Mouse (Mus musculus) colon, adult 2 months (tissue): ENCODE measurements around the gene Sh3d21. TPM values are rescaled to one million over a fixed set of nuclear protein-coding genes. Genes with fewer than 3 reads are reported as not detected.

Experiments used
- polyA plus RNA-seq: library from polyadenylated mRNA; depleted of rRNA; stranded (reverse); fragments of >200 nt; gene quantifications from 2 replicates; pipeline ENCODE4 v1.2.3, GENCODE M21; 2012; rRNA removed

Gene Sh3d21
- 19.7 and 25.5 TPM in 2 replicates for polyA plus RNA-seq

DNA sequence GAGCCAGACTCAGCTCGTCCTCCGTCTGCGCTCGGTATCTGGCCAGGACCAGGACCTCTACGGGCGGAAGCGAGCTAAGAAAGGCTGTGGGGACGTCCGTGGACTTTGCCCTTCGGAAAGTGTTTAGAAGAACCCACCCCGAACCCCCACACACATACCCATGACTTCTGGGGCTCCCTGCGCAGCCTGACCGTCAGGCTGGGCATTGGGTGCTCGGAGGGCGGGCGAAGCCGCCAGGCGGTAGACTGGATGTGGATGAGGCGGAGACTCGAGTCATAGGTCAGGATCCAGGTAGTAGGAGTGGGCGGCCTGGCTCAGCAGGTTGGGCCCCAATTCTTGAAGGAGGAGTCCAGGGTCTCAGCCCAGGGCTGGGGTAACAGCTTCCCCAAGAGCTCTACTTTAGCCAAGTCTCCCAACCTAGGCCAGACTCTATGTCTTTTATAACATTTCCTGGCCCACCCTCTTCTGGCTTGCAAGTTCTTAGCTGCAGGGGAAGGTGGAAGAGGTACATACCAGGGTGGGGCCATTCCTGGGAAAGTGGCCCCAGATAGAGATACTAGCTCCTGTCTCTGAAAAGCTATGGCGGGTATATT is at the start of gene Sh3d21:
Gene Sh3d21 (minus strand): TSS at position 425 of the 593 bp plus-strand sequence.

DNA sequence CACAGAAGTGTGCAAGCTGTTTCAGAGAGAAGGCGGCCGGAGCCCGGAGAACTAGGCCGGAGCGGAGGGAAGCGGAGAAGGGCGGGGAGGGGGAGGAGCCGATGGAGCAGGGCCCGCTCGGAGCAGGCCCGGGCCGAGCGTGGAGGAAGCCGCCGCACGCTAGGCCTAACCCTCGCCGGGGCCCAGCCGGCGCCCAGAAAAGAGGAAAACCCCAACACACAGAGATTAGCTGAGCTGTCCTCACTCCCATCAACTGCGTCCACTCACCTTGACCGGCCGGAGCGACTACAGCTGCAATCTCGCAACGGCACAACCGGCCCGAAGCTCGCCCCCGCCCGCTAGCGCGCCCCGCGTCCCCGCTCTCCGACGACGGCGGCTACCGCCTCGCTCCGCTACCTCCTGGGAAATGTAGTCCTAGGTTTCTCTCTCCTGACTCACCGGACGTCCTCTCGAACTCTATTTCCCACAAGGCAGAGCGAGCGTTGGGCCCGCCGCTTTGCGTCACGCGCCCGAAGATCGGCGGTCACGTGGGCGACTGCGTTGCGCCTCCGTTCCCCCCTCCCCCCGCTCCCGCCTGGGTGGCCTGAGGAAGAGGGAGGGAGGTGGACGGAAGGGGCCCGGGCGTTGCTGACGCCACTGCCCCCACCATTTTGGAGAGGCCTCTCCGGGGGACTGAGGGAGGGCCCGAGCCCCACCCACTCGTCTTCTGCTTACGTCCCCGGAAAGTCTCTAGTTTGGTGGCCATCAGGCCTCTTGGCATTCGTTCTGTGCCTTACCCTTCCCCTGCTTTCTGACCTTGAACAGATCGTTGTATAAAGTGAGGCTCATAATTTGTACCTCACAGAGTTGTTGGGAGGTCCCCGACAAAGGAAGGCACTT is 39.3 kb upstream of the Sh3d21 start, which contains the start of gene Thrap3:
Gene Thrap3 (minus strand): TSS at position 458 of the 879 bp plus-strand sequence.

DNA sequence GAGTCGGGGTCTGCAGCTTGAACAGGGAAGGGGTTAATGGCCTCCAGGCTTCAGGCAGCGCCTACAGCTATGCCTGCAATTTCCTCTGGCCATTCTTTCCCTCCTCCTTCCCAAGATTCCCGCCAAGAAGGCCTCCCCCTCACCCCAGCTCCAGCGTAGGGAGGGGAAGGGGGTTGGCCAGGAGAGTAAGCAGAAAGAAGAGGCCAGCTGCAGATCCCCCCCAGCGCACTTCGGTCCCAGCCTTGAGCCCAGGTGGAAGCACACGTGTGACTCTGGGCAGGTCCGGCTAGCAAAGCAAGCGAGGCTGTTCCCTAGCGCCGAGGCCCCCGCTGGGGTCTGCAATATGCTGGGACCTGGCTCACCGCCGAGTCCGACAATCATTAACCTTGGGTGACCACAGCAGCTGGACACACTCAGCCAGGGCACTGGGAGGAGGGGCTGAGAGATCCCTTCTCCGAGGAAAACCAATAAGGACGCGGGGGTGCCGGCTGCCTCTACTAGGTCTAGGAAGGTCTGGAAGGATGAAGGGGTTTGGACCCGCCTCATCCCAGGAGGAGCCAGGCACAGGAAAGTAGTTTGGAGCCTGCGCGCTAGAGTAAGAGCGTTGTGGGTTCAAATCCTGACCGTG is 15.6 kb downstream of the Sh3d21 start, which contains the start of gene Eva1b:
Gene Eva1b (plus strand): TSS at position 212 of the 628 bp plus-strand sequence.

DNA sequence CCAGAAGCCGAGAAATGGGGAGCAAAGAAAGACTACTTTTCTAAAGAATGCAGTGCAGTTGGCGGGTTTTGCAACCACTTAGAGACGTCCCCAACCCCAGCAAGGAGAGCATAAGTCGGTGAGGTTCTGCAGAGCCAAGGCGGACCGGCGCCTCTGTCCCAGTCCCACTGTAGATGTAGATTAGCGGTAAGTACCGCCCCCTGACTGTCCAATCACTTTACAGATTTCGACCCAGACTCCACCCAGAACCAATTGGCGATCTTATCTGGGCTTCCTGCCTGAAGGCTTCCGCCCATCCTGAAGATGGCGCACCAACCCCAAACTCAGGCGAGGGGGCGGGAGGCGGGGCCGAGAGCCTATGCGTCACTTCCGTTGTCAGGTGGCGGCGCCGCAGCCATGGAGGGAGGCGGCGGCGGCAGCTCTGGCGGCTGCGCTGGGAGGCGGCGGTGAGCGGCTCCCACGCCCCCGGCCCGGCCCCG is 59.7 kb downstream of the Sh3d21 start, which contains the start of gene Stk40:
Gene Stk40 (plus strand): TSS at position 368 of the 479 bp plus-strand sequence.

Other genes starting within 250 kb of the Sh3d21 start
- gene Csf3r, start 138.9 kb downstream of the Sh3d21 start, polyA plus RNA-seq = 1.7 TPM in 2 replicates
- gene Mrps15, start 116.6 kb downstream of the Sh3d21 start, polyA plus RNA-seq = 78.9 and 79.6 TPM in 2 replicates
- 1.3 and 1.9 TPM in 2 replicates for gene Oscp1, start 104.9 kb downstream of the Sh3d21 start, polyA plus RNA-seq
- 21.2 and 25.2 TPM in 2 replicates for gene Lsm10, start 66.9 kb downstream of the Sh3d21 start, polyA plus RNA-seq
- gene Stk40, start 59.5 kb downstream of the Sh3d21 start, polyA plus RNA-seq = 36.5 and 38.8 TPM in 2 replicates
- gene Eva1b, start 15.7 kb downstream of the Sh3d21 start, polyA plus RNA-seq = 78.9 and 83.2 TPM in 2 replicates
- 31.9 and 36.5 TPM in 2 replicates for gene Thrap3, start 39.3 kb upstream of the Sh3d21 start, polyA plus RNA-seq
- 62.3 and 63.5 TPM in 2 replicates for gene Map7d1, start 92.9 kb upstream of the Sh3d21 start, polyA plus RNA-seq
- gene Trappc3, start 98.8 kb upstream of the Sh3d21 start, polyA plus RNA-seq = 30.9 and 35.9 TPM in 2 replicates
- 2.5 and 2.7 TPM in 2 replicates for gene Col8a2, start 123.3 kb upstream of the Sh3d21 start, polyA plus RNA-seq
- 48.0 and 57.9 TPM in 2 replicates for gene Adprhl2, start 158.2 kb upstream of the Sh3d21 start, polyA plus RNA-seq
- 1.8 TPM in 2 replicates for gene Tekt2, start 162.2 kb upstream of the Sh3d21 start, polyA plus RNA-seq